Mouse (Mus musculus): Measurements from ENCODE around the gene Tecpr1.

Gene Tecpr1
- long read RNA-seq, experiment 1, full-length matches to known transcripts = 26 of 61 reads
- long read RNA-seq, experiment 1, partial matches to known transcripts = 16 of 61 reads
- long read RNA-seq, experiment 1, other reads (novel, unspliced or antisense) = 19 of 61 reads
- long read RNA-seq, experiment 2, full-length matches to known transcripts = 18 of 49 reads
- long read RNA-seq, experiment 2, partial matches to known transcripts = 27 of 49 reads
- long read RNA-seq, experiment 2, other reads (novel, unspliced or antisense) = 4 of 49 reads

GRCm38 (mm10) chr5:144223503-144223862 lies at the start of gene Tecpr1:
Tecpr1 (minus strand) TSS chr5:144223615.
- intact Hi-C loops (cut with DNase I) = no loop called here

DNA sequence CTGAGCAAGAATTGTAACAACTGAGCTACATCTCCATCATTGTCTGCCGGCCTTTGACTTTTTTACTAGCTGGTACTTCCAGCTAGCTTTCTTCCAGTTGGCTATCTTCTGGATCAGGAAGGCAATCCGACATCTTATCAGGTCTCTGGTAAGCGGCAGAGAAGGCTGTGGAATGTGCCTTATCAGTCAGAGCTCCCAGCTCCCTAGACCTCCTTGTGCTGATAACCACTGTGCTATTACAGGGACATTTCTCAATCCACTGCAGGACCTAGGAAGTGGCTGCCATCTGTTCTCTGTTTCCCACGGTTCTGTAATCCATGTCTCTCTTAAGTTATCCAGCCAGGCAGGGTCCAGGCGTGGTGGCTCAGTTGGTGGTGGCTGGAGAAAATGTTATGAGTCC lies 48.4 kb upstream of the Tecpr1 start:
- intact Hi-C loops (cut with DNase I) = no loop called here

- intact Hi-C loops (cut with DNase I) = no loop called here
Observed at GRCm38 (mm10) chr5:144271118-144271517, 47.7 kb upstream of the Tecpr1 start.

- intact Hi-C loops (cut with DNase I) = no loop called here
Observed at GRCm38 (mm10) chr5:144270420-144270819, 47.0 kb upstream of the Tecpr1 start.

GRCm38 (mm10) chr5:144269926-144270325 lies 46.5 kb upstream of the Tecpr1 start:
- intact Hi-C loops (cut with DNase I) = loop anchor here (10.0 kb wide), 1 partner anchor 485 kb away; no protein-coding TSS in a partner anchor

GRCm38 (mm10) chr5:144267535-144268241 lies 44.3 kb upstream of the Tecpr1 start:
- intact Hi-C loops (cut with DNase I) = loop anchor here (10.0 kb wide), 1 partner anchor 487 kb away; no protein-coding TSS in a partner anchor

- intact Hi-C loops (cut with DNase I) = loop anchor here (10.0 kb wide), 1 partner anchor 491 kb away; no protein-coding TSS in a partner anchor
Observed at GRCm38 (mm10) chr5:144263496-144263895, 40.1 kb upstream of the Tecpr1 start.

DNA sequence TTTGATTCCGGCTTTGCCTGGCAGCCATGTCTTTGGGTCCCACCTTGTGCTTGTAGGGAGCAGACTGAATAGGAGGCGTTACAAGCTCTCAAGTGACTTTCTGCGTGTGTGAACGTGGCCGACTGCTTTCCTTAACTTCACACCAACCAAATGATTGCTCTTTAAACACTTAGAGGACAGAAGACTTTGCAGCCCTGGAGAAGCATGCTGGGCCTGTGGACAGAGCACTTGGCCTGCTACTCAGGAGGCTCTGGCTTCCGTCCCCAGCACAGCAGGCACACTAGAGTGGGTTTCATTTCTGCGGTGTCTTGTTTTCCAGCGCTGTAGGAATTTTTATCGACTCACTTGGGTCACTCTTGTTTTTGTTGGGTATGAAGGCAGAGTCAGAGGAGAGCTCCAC lies 39.7 kb upstream of the Tecpr1 start:
- intact Hi-C loops (cut with DNase I) = loop anchor here (10.0 kb wide), 1 partner anchor 492 kb away; no protein-coding TSS in a partner anchor

DNA sequence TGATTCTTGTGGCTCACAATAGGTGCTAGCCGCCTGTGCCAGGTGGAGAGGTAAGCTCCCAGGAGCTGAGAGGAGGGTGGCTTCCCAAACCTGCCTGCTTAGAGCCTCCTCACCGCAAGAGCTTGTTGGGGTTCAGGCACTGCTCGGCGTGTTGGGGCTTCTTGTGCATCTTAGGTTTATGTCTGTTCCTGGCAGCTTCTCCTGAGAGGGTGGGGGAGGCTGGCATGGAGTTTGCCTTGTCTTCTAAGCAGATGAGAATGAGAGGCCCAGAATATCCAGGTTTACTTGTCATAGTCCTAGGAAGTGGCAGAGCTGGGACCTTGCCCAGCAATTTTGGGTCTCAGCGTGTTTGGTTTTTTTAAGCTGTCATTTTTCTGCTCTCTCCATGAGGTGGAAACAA lies 38.4 kb upstream of the Tecpr1 start:
- intact Hi-C loops (cut with DNase I) = loop anchor here (10.0 kb wide), 1 partner anchor 493 kb away; no protein-coding TSS in a partner anchor

DNA sequence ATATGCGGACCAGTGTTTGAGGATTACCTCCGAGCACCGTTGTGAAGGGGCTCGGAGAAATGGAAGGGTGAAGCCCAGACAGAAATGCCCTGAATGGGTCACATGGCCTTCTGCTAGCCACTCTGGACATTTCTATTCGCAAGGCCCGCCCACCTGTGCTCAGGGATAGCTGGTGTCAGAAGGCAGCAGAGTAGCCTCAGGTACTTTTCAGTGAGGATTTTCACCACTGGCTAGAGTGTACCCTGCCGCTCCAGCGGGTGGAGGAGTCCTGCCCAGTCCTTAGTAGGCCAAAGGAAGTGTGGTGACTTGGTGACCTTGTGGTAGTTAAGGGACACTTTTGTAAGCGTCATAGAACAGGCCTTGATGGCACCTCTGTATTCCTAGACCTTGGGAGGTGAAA lies 37.9 kb upstream of the Tecpr1 start:
- intact Hi-C loops (cut with DNase I) = loop anchor here (10.0 kb wide), 1 partner anchor 493 kb away; no protein-coding TSS in a partner anchor

DNA sequence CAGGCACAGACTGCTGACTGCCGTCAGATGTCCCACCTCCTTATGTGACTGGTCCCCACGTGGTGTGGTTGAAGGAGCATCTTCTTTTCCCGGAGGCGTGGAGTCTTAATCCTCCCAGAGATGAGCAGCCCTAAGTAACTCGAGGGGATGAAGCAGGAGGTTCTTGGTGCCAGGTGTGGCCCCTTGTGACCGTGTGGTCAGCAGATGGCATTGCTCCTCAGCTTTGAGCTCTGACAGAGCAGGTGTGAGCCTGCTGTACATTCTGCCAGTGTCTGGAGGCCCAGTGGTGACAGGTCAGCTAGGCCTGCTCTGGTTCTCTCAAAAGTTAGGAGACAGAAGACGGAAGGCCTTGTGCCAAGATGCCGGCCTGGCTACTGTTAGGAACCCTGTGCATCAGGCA lies 37.0 kb upstream of the Tecpr1 start:
- intact Hi-C loops (cut with DNase I) = loop anchor here (10.0 kb wide), 1 partner anchor 494 kb away; no protein-coding TSS in a partner anchor

DNA sequence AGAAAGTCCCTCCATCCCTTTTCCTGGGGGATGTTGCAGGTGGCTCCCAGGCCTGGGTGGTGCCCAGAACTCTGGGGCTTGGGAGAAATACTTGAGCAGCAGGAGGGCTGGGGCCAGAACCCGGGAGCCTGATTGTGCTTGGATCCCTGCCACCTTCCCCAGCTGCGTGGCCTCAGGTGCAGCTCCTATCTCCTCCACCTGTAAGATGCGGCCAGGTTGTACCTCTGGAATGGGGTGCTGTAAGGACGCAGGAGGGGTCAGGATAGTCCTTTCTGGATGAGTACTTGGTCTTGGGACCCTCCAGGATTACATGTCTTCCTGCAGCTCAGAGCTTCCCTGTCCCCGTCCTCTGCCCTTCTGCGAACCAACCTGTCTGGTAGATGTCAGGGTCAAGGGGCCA lies 35.8 kb upstream of the Tecpr1 start:
- intact Hi-C loops (cut with DNase I) = no loop called here

DNA sequence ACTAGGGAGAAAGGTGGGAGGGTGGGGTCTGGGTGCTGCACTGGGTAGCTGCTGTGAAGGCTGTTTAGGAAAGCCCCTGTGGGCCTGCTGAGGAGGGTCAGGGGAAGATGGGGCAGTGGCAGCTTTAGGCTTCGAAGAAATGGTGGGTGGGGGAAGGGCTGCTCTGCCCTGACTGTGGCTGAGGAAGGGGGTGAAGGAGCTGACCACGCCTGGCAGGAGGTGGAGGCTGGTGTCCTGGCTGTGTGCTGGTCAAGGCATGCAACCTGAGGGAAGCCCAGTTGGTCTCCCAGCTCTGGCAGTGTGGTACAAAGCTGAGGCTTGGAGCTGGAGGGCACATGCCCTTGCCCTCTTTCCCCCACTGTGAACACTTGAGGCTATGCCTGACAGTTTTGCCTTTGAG lies 35.3 kb upstream of the Tecpr1 start:
- intact Hi-C loops (cut with DNase I) = no loop called here

DNA sequence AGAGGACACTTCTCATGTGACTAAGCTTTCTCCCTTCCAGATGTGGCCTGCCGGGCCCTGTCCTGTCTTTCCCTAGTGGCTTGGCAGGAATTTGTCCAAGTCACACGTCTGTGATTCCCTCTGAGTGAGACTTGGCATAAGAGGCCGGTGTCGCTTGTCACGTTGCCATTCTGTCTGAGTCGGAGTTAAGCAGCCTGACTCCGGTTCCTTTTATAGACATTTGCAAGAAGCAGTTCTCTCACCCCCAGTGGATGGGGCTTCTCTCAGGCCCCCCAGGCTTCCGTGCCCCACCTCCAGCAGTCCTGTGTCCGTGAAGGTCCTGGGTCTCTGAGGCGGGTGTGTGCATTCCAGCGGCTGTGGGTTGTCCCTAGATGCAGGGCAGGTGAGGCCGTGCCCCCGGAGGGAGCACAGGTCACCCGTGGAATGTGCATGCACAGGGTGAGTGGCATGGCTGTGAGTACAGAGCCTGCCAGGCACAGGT lies 34.8 kb upstream of the Tecpr1 start:
- intact Hi-C loops (cut with DNase I) = no loop called here

DNA sequence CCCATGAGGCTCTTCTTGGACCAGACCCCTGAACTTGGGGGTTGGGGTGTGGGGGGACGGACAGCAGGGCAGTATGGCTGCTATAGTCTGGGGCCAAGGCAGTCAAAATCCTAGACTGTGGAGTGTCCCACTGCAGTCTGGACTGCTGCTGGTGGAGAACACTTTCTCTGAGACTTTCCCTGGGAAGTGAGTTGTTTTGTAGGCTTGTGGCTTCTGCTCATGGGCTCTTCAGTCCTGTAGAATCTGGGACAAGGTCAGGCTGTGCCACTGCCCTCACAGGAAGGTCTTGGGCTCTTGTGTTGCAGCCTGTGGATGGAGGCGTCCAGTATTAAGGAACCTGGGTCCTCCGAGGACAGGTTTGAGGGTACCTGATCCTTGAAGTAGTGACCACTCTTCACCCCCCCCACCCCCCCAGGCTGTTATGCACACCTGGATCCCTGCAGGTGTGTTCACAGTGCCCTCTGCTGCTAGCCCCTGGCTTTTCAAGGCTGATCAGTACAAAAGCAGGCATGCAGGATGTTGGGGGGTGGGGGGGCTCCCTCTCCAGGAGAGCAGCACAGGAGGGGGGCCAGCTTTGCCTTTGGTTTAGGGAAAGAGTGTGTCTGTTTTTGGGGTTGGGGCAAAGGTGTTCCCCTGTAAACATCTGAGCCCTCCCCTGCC lies 34.2 kb upstream of the Tecpr1 start:
- intact Hi-C loops (cut with DNase I) = no loop called here

- intact Hi-C loops (cut with DNase I) = no loop called here
Observed at GRCm38 (mm10) chr5:144256888-144257287, 33.5 kb upstream of the Tecpr1 start.

- intact Hi-C loops (cut with DNase I) = no loop called here
Observed at GRCm38 (mm10) chr5:144256541-144256870, 33.1 kb upstream of the Tecpr1 start.

GRCm38 (mm10) chr5:144255632-144256540 lies 32.5 kb upstream of the Tecpr1 start:
- intact Hi-C loops (cut with DNase I) = loop anchor here (2.0 kb wide), 1 partner anchor 31 kb away; no protein-coding TSS in a partner anchor

DNA sequence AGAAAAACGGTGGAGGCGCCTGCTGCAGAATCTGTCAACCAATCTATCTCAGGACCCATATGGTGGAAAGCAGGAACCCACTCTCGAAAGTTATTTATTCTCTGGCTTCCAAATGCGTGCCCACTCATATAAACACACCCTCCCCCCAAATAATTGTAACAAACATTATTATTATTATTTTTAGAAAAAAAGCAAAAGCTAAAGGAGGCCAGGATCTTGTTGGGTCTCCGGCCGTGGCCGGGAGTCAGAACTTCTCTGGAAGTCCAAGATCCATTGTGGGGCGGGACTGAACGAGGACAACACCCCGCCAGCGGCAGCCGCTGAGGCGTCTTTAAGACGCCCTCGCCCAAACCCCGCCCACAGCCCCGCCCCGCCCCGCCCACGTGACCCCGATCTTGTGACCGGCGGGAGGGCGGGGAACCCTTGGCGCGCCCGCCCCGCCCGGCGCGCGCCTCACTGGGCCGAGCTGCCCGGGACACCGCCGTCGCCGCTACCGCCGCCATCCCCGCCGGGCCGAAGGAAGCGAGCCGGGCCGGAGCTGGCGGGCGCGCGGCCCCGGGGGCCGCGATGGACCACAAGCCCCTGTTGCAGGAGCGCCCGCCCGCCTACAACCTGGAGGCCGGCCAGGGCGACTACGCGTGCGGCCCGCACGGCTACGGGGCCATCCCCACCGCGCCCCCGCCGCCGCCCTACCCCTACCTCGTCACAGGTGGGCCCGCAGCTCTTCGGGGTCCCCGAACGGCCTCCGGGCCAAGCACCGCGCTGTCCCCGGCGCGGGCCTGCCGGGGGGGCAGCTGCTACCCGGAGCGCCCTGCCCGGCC lies 31.6 kb upstream of the Tecpr1 start:
- intact Hi-C loops (cut with DNase I) = loop anchor here (2.0 kb wide), 1 partner anchor 30 kb away; no protein-coding TSS in a partner anchor

Measured in adrenal gland (tissue).